In the genomic region with DNA sequence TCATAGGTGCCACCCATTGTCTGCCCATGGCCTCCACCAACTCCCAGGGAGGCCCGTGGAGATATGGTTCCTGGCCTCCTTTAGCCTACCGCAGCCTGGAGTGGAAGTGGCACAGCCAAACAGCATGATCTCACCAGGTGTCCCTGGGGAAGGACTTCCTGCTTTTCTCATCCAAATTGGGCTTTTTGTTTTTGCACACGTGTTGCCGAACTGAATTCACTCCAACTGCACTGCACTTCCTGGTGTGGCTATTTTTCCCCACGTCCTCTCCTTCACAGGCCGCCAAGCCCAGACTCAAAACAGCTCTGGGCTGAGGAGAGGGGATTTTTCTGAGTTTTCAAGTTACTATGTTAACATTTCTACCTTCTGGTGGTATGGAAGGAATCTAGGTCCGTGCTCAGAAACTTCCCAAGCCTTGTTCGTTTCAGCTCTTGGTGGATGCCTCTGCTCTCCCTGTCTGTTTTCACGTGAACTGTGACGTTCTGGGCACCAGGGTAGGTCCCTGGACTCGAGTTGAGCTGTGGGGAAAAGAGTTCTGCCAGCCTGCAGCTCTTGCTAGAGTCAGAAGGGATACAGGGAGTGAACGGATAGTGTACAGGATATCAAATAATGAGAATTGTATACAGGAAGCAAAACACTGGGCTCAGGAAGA, we compare ENCODE assay signal across 8 mouse cellular contexts. TPM values are rescaled to one million over a fixed set of nuclear protein-coding genes. Genes with fewer than 3 reads are reported as not detected.
DNase-seq lines count a peak whose midpoint lies in the region; ATAC-seq and TF ChIP-seq lines count a peak whose summit lies in the region.

No protein-coding gene starts in this region.

- no peak for ATAC-seq in granulocyte monocyte progenitor cell, adult 5-6 weeks (replicated peaks; ENCODE audit: poor library complexity, severe bottlenecking)

- 45% methylated on average over 12 of the region's 12 CpGs for WGBS in bone marrow, adult 2 months
- WGBS in limb, embryonic 10.5 days, result 51% methylated on average over 12 of the region's 12 CpGs

- DNase-seq in adrenal gland, postnatal 14 days, result peak; percentile 37
- no peak for DNase-seq in adrenal gland, adult 2 months
- DNase-seq in heart, postnatal 10 days, result peak; percentile 79 to 86
- no peak for DNase-seq in limb, embryonic 10.5 days (ENCODE audit: low spot score)
- no peak for DNase-seq in retina, embryonic 14.5 days (ENCODE audit: low spot score)
- DNase-seq in layer of hippocampus, adult 9-10 months (ENCODE audit: low spot score), result no peak

- TF ChIP-seq POLR2A in bone marrow, adult 2 months (IDR thresholded peaks at IDR 0.05; ENCODE audit: borderline replicate concordance, control insufficient read depth, low read depth, low read length), result no peak

- no peak for TF ChIP-seq CTCF in bone marrow, adult 2 months (IDR thresholded peaks at IDR 0.05; ENCODE audit: control insufficient read depth, insufficient read depth, low read length)

- no peaks in the 10 kb centered on the region; the same call in 1 of the 2 replicates for H3K4me1 ChIP-seq in bone marrow, adult 2 months (ENCODE audit: control insufficient read depth, insufficient read depth, low read length)
- peaks cover 69% of the 10 kb centered on the region for H3K4me1 ChIP-seq in limb, embryonic 10.5 days

- no peak overlapping the region for H3K4me3 ChIP-seq in bone marrow, adult 2 months (replicated peaks; ENCODE audit: control insufficient read depth, low read depth, low read length)
- no peak overlapping the region for H3K4me3 ChIP-seq in limb, embryonic 10.5 days

- intact Hi-C loops in heart, postnatal 10 days (cut with DNase I), result loop anchor here (2.0 kb wide), 1 partner anchor 54 kb away; no protein-coding TSS in a partner anchor

- H3K9me3 ChIP-seq in limb, embryonic 10.5 days (replicated peaks), result no peaks in the 10 kb centered on the region

- 0 out of 2 replicates have a peak overlapping the region, but pooled peaks have one; percentile 19 for H3K27ac ChIP-seq in bone marrow, adult 2 months (ENCODE audit: control insufficient read depth, insufficient read depth, low read depth, low read length, poor library complexity)
- H3K27ac ChIP-seq in limb, embryonic 10.5 days, result peak overlapping the region; percentile 81

- no peaks in the 10 kb centered on the region for H3K27me3 ChIP-seq in limb, embryonic 10.5 days (ENCODE audit: low read depth, poor library complexity, severe bottlenecking)

- H3K36me3 ChIP-seq in limb, embryonic 10.5 days, result peaks cover 15% of the 10 kb centered on the region

RNA-seq across cellular contexts. Expression of gene Adam19, which starts 13.1 kb away (rescaled TPM):
- 10.7 and 13.2 TPM in 2 replicates for total RNA-seq in adrenal gland, postnatal 14 days (2021)
- 1 to 10 TPM; 2.6 to 6.7 TPM for total RNA-seq in adrenal gland, adult 2 months (2021)
- polyA plus RNA-seq in adrenal gland, adult 2 months (2012; rRNA removed), result 2.9 and 3.8 TPM in 2 replicates
- 6.1 and 17.6 TPM in 2 replicates for polyA plus RNA-seq in bone marrow, adult 2 months (2011; ENCODE audit: insufficient read depth, insufficient read length, low replicate concordance, missing spikeins)
- 100 to 1,000 TPM; 115 to 153 TPM for total RNA-seq in heart, postnatal 10 days (2021)
- polyA plus RNA-seq in limb, embryonic 10.5 days (2016; fragmentation: Nextera tagmentation; extraction: Ambion mirVana), result 10.8 and 14.4 TPM in 2 replicates
- total RNA-seq in granulocyte monocyte progenitor cell, adult 5-6 weeks (2014; fragmentation: Nextera tagmentation), result 0.19 TPM in 1 of 2 replicates, not detected in the other
- 0.26 and 0.43 TPM in 2 replicates for total RNA-seq in granulocyte monocyte progenitor cell, adult 5-6 weeks (2017)

RNA-seq across cellular contexts. Expression of gene Gm12166, which starts 16.8 kb away (rescaled TPM):
- 0.86 and 4.1 TPM in 2 replicates for total RNA-seq in adrenal gland, postnatal 14 days (2021)
- total RNA-seq in adrenal gland, adult 2 months (2021), result 1 to 10 TPM in 1 of 2 experiments, under 1 TPM in 1; 0.92 to 3.5 TPM
- 7.5 and 14.5 TPM in 2 replicates for polyA plus RNA-seq in adrenal gland, adult 2 months (2012; rRNA removed)
- polyA plus RNA-seq in bone marrow, adult 2 months (2011; ENCODE audit: insufficient read depth, insufficient read length, low replicate concordance, missing spikeins), result 11.6 and 31.7 TPM in 2 replicates
- total RNA-seq in heart, postnatal 10 days (2021), result 1 to 10 TPM; 2.5 to 3.4 TPM
- polyA plus RNA-seq in limb, embryonic 10.5 days (2016; fragmentation: Nextera tagmentation; extraction: Ambion mirVana), result 2.9 and 4.7 TPM in 2 replicates
- 9.0 and 11.9 TPM in 2 replicates for total RNA-seq in granulocyte monocyte progenitor cell, adult 5-6 weeks (2014; fragmentation: Nextera tagmentation)
- total RNA-seq in granulocyte monocyte progenitor cell, adult 5-6 weeks (2017), result 20.7 and 35.7 TPM in 2 replicates

Comparison
In these comparisons a context has a peak if more than half of its experiments do, and no peak if none do; other contexts are left out.
1. DNase-seq: peak in adrenal gland, postnatal 14 days (single experiment) and heart, postnatal 10 days (2 of 2); none in adrenal gland, adult 2 months (single experiment), limb, embryonic 10.5 days (single experiment), retina, embryonic 14.5 days (single experiment) and layer of hippocampus, adult 9-10 months (single experiment).